Mouse (Mus musculus): Measurements from ENCODE around the gene Medag. TPM values are rescaled to one million over a fixed set of nuclear protein-coding genes. Genes with fewer than 3 reads are reported as not detected.
A peak's percentile ranks its signal among the peaks of the same experiment; 100 is the strongest.

Gene Medag
- total RNA-seq, 2 experiments from 2014 or later: 18.6 to 23.0 TPM

DNA sequence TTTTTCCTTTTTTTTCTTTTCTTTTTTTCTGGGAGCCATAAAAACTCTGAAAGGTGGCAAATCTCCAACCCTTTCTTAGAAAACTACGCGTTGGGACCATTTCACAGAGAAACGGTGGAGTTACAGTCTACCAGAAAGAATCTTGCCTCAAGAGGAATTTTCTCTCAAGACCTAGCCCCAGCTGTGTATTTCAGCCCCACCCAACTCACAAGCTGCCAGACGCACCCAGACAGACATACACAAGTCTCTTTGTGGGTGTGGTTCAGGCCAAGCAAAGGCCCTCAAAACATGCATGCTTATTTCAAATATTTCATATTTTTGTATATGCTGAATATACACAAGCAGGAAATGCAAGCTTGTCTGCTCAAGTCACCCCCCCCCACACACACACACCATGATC is 29.6 kb upstream of the Medag start:
- no peak for DNase-seq (ENCODE audit: low spot score in 2 of 2)

DNA sequence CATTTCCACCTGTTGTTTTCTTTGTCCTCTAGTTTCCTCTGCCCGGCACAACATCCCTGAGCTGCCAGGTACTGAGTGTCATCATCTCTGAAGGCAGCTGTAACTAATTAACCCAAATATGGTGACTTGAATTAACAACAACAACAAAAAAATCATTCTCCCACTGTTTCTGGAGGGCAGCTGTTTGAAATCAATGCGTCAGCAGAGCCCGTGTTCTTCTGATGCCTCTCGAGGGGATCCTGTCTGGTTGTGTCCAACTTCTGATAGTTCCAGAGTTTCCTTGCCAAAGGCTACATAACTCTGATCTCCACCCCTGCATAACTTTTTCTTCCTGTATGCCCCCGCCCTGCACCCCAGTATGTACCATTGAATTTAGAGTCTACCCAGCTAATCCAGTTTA is 28.9 kb upstream of the Medag start:
- no peak for DNase-seq (ENCODE audit: low spot score in 2 of 2)

DNA sequence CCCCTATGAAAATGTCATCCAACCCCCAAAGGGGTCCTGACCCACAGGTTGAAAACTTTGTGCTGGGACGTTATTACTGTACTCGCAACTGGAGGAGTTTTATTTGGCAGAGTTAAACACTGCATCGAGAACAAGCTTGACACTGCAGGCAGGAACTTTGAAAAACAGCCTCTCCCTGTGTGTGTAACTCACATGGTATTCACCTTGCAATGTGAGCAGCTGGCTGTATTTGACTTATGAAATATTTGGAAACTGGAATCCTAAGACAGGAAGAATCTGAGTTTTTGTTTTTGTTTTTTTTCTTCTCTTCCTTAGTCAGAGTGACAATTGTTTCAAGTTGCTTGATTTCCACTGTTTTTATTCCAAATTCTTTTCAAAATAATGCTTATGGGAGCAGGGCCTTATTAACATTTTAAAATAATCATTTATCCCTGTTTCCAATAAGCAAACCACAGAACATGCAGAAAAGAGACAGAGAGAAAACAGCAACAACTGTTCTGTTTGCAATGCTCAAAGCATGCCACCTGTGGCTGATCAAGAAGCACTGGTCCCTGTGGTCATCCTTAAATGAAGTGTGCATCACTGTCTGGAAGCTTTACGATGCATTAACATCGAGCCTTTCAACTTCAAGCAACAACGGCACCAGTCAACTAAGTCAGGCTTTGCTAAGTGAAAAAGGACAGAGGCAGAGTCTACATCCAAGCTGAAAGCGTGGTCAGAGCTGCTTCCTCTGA is 26.2 kb upstream of the Medag start:
- no peak for DNase-seq (ENCODE audit: low spot score in 2 of 2)

DNA sequence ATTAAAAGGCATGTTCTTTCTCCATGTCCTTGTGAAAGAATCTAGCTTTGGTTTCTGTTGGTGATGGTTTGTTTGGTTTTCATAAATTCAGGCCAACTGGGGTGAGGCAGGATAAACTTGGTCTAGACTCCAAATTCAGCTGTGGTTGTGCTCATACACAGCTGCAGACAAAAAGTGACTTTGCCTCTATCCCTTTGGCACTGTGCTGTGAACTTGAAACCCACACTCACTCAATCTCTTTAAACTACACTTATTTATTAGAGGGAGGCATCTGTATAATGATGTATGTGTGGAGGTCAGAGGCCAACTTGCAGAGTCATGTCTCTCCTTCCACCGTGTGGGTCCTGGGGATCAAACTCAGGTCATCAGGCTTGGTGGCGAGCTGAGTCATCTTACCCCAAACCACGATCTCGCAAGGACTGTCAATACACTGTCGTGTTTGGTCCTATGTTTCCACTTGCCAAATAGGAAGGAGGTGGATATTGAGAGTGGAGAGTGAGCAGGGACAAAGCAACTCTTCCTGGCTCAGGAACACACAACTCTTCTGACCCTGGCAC is 25.2 kb upstream of the Medag start:
- DNase-seq (ENCODE audit: low spot score in 2 of 2): no peak

DNA sequence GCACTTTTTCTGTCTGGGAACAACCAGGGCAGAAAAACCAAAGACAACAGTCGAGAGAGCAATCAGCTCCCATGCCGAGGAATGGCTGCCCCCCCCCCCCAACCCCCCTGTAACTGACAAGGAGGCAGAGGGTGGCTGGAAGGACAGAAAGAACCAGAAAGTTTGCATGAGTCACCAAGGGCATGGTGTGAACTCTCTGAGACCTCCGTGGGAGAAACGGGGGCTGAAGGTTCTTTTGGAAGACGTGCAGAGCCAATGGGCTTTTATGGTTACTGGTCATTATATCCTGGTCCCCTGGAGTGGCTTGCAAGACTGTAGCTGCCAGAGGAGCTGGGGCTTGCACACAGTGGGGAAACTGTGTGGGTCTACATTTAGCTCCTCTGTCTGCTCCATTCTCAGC is 22.6 kb upstream of the Medag start:
- no peak for DNase-seq (ENCODE audit: low spot score in 2 of 2)

GRCm38 (mm10) chr5:149389548-149390211 is 21.9 kb upstream of the Medag start:
- DNase-seq (ENCODE audit: low spot score in 2 of 2): no peak

DNA sequence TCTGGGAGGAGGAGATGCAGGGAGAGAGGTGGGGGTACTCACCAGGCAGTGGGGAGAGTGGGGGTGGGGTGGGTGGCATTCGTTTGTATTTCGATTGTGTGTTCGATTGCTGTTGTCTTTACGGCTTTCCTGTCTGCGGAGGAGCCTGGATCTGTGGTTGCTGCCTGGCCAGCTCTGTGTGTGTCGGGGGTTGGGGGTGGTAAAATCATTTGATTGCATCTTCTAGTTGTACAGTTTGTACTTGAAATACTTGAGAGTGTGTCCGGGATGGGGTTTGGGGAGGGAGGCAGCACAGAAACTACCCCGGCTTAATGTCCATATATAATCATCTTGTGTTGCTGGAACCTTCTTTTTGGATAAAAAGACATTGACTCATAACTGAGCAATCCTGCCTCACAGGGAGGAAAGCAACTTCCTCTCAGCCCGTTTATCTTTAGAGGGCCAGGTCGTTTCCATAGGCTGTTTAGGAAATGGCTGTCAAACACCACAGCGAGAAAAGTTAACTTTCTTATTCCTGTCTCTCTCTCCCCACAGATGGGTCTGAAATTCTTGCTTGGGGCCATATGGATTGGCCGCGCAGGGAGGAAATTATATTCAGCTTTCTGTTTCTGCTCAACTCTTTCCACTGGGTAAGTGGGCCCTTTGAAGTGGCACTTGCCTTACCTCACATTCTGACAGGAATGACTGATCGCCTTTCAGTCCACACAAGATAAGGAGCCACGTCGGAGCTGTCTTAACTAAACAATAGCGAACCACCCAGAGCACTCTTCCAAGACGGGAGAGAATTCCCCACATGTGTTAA is 19.8 kb upstream of the Medag start:
- DNase-seq (ENCODE audit: low spot score in 2 of 2): no peak

DNA sequence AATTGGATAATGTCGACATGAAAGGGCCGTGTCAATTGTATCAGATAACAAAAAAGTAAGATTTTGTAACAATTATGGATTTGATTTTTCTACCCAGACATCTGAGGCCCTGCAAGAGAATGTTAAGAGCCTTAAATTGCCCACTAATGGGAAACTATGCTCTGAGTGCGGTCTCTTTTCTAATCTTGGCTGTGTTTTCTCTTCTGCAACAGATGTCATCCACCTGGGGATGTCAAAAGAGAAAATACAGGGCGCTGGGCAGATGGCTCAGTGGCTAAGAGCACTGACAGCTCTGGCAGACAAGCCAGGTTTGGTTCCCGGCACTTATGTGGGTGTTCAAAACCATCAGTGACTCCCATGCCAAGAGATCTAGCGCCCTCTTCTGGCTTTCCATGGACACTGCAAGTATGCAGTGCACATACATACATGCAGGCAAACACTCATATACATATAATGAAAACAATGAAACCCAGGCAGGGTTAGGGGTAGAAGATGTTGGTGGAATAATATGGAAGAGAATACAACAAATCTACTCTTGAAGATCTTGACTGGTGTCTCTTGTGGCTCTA is 19.0 kb upstream of the Medag start:
- DNase-seq (ENCODE audit: low spot score in 2 of 2): no peak

GRCm38 (mm10) chr5:149401446-149401975 is 10.0 kb upstream of the Medag start:
- DNase-seq (ENCODE audit: low spot score in 2 of 2): no peak

GRCm38 (mm10) chr5:149402029-149402428 is 9.5 kb upstream of the Medag start:
- DNase-seq (ENCODE audit: low spot score in 2 of 2): no peak

DNA sequence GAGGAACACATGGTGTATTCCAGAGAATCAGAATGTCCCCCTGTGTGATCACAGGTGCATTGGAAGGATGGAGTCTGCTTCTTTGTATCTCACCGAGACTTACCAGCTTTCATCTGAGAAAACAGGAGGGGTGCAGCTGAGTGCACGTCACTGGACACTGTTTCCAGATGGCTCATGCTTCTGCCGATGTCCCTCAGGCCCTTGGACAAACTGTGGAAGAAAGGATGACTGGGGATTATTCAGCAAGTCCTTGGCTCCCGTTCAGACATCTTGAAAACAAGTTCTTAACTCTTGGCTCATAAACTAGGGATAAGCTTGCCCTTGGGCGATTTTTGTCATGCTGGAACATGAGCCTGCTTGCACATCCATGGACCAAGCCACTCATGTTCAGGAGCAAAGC is 8.2 kb upstream of the Medag start:
- DNase-seq (ENCODE audit: low spot score in 2 of 2): no peak

DNA sequence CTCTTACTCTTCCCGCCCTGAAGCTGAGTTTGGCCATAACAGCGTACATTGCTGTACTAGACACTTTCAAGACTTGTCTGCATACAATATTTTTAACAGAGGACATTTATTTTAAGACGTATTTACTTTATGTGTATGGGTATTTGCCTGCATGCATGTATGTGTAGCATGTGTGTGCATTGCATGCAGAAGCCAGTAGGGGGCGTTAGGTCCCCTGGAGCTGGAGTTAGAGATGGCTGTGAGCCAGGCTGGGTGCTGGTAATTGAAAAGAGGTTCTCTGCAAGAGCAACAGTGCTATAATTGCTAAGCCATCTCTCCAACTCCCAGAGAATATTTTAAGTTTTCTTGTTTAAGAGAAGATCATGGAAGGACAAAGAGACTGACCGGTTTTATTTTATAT is 6.8 kb upstream of the Medag start:
- DNase-seq (ENCODE audit: low spot score in 2 of 2): no peak

GRCm38 (mm10) chr5:149406791-149407276 is 4.7 kb upstream of the Medag start:
- peak; percentile 54 to 59 for DNase-seq (ENCODE audit: low spot score in 2 of 2)

DNA sequence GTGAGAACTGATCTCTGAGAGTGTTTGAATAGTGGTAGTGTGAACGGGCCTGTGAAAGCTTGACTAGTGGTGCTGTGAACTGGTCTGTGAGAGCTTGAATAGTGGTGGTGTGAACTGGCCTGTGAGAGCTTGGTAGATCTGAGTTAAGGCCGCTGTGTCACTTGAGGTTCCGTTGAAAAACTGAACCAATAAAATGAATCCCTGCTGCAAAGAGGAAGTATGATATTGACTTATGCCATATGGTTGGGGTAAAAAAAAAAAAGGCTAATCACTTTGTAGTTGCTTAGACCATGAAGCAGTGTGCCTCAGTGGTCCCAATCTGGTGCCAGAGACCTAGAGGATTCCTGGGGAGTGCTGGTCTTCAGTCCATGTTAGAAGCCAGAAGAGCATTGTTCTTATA is 2.0 kb upstream of the Medag start:
- DNase-seq (ENCODE audit: low spot score in 2 of 2): no peak

- DNase-seq (ENCODE audit: low spot score in 2 of 2): peak; percentile 25 to 32
Measured at GRCm38 (mm10) chr5:149412194-149412575, 636 bp downstream of the Medag start.

DNA sequence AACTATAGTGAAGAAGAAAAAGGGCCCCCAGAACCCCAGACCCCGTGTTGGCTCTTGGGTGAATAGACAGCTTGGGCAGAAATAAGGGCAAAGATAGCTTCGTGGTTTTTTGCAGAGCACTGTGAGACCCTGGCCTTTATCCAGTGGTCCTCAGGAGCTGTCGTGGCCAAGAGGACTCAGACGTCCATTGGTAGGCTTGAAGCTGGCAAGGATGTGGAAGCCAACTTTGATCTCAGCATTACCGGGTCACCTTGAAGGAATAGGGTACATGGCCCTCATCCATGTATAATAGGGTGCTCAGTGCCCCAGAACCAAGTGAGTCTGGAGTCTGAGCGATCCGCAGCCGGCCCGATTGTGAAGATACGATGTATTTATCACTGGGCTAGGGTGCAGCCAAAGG is 1.1 kb downstream of the Medag start:
- DNase-seq (ENCODE audit: low spot score in 2 of 2): no peak

- DNase-seq (ENCODE audit: low spot score in 2 of 2): no peak
Measured at GRCm38 (mm10) chr5:149414369-149415167, 3.0 kb downstream of the Medag start.

DNA sequence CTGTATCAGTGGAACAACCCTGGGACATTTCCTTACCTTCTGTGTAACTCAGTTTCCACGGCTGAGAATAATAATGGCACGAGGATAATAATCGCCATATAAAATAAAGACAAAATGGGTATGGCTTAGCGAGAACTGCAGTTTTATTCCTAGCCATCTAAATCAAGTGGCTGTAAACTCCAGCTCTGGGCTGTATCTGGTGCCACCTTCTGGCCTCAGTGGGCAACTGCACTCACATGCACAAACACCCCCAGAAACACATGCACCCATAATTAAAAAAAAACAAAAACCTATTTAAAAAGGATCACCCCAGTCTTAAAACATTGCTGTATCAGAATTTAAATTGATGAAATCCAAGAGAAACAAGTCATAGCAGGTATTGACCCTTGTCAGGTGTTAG is 5.8 kb downstream of the Medag start:
- no peak for DNase-seq (ENCODE audit: low spot score in 2 of 2)

GRCm38 (mm10) chr5:149426525-149426924 is 15.0 kb downstream of the Medag start:
- DNase-seq (ENCODE audit: low spot score in 2 of 2): no peak

All from left cerebral cortex, adult 18-20 months (tissue).